Mouse (Mus musculus) urinary bladder, postnatal 4 days (tissue): ENCODE measurements around the gene Usp8.

ENCODE experiments used
- DNase-seq, 2 experiments: peaks; one replicate each; pipeline ENCODE4 v3.0.0; 2021 to 2022; ENCODE audit warnings: low spot score in 2 of 2

Usp8 gene

GRCm38 (mm10) chr2:126740314-126740713 lies 33.2 kb downstream of the Usp8 start:
- no peak for DNase-seq

DNA sequence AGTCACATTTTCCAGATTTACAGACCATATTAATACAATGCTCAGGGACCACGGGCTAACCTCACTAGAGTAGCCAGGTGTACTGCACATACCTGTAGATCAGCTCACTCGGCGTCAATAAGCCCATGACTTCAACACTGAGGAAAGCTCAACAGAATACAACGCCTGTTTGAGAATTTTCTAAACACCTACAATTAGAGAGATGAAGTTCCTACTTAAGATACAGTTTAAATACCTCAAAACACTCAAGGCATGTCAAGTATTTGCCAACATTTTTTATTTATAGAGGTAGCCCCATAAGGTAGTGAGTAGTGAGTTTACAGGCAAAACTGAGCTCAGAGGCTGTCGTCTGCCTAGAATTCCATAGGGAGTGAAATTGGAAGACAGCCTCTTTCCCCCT lies 36.3 kb downstream of the Usp8 start:
- no peak for DNase-seq

DNA sequence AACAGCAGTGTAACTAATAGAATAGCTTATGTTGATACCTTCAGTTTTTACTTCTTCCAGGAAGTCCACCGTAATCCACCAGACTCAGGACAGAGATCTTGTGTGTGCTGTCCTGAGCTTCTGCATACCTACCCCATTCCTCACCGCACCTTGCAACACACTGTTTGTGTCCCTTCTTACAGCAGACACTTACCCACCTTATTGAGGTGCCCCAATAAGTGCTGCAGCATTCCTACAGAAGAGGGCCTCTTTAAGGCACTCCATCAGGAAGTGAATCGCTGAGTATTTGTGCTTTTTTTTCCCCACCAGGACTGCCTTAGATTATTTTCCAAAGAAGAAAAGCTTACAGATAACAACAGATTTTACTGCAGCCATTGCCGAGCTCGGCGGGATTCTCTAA lies 48.5 kb downstream of the Usp8 start:
- DNase-seq = no peak

- no peak for DNase-seq
These were observed 52.2 kb downstream of the Usp8 start for GRCm38 (mm10) chr2:126759351-126759750.

DNA sequence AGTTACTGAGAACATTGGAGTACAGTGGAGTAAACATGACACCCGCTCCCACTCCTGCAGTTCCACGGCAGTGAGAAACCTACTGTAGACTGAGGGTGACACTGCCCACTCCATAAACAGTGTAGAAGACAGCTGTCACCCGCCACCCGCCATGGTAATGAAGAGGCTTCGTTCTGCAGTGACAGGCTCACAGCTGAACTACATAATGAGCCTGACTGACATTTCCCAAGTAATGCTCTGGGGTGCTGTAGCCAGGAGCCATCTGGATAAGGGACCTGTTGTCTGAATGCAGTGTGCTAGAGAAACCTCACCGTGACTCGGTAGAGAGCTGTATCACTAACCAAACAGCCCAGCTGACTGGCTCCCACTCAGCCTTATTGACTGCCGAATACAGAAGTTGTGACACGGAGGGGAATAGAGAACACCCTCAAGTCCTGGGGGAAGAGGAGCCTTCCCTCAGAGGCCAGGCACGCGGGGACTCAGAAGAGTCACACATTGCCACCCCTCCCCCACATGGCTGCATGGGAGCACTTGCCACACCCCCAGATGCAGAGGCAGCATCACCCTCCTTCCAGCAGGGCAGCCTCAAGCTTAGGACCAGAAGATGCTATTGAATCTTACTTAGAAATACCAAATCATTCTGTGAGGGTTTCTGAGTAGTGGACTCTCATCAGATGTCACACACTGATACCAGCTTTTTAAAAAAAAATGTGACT lies 58.9 kb downstream of the Usp8 start:
- DNase-seq = no peak

GRCm38 (mm10) chr2:126767599-126767998 lies 60.5 kb downstream of the Usp8 start:
- DNase-seq = no peak

- no peak for DNase-seq
These were observed 61.1 kb downstream of the Usp8 start for GRCm38 (mm10) chr2:126768194-126768593.

- no peak for DNase-seq
These were observed 62.5 kb downstream of the Usp8 start for GRCm38 (mm10) chr2:126769431-126770181.

DNA sequence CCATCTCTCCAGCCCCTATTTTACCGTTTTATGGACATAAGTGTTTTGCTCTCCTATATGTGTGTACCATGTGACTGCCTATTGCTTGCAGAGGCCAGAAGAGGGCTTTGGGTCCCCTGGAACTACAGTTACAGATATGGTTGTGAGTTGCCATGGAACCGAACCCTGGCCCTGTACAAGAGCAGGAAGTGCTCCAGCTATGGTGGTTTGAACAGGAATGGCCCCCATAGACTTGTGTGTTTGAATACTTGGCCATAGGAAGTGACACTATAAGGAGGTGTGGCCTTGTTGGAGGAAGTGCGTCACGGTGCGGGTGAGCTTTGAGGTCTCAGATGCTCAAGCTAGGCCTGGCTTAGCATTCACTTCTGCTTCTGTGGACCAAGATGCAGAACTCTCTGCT lies 65.1 kb downstream of the Usp8 start:
- DNase-seq = no peak

GRCm38 (mm10) chr2:126775951-126776350 lies 68.8 kb downstream of the Usp8 start:
- DNase-seq = no peak

DNA sequence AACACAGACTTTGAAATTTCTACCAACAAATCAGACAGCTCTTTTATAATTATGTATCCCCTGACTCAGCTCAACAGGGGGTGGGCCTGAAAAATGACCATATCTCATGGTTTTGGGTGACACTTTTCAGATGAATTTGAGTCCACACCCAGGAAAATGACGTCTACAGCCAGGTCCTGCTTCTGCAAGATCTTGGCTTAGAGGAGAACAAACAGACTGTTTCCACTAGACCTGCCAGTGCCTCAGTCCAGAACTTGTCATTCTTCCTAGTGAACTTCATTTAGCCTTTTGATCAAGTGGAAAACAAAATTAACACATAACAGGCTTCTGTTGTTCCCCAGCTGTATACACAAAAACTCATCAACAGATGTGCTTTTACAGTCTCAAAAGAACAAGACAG lies 69.3 kb downstream of the Usp8 start:
- DNase-seq = no peak

DNA sequence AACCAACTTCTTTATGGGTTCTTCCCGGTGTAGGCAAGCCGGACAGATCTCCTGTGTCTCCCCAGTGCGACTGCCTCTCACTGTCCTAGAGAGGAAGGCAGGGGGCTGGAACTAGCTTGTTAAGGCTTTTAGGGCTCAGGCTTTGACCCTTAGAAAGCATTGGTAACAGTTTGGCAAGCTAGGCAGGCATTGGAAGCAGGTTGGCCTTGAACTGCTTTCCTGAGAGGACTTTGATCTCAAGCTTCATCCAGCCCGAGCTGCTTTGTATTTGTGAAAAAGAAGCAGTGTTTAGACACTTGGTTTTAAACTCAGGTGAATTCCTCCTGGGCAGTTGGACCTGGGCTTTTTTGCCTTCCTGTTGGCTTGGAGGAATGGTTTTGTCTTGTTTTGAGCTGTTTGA lies 71.7 kb downstream of the Usp8 start:
- DNase-seq = no peak

DNA sequence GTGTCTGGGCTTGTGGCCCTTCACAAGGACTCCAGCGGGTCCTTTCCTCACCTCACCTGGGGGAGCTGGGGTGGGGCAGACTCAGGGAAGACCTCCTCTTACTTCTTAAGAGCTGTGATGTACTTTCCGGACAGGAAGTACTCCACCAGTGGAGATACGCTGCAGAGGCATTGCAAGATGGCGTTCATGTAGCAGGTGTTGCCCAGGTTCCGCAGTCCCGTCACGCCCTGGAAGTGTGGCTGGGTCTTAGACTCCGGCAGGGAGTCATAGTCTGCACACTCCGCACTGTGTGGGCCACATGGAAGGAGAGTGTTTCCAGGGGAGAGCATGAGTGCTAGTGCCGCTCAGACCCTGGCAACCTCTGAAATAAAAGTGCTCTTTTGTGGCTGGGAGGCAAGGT lies 73.2 kb downstream of the Usp8 start:
- DNase-seq = no peak

DNA sequence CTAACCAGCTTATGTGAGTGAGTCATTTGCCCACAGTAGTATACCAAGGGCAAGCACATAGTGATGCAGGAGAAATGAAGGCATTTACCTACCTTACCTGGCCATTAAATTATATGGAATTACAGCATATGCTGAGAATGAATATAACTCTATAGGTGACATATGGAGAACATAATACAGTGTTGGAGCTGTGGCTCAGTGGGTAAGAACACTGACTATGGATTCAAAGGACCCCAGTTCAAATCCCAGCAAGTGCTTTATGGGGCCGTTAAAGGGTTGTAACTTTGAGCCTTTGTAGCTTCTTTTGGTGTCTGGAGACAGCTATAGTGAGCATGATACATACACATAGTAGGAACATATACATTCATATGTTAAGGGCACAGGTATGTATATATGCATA lies 74.3 kb downstream of the Usp8 start:
- no peak for DNase-seq

DNA sequence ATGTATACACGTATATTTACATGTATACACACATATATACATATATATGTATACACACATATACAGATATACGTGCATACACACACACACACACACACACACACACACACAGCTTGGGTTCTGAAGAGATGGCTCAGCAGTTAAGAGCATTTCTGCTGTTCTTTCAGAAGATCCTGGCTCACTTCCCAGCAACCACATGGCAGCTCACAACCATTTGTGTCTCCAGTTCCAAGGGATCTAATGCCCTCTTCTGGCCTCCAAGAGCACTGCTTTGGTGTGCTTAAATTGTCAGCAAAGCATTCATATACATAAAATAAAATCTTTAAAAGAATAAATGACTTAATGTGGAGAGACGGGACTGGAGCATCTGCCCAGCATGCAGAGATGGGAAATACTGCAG lies 75.3 kb downstream of the Usp8 start:
- DNase-seq = no peak

DNA sequence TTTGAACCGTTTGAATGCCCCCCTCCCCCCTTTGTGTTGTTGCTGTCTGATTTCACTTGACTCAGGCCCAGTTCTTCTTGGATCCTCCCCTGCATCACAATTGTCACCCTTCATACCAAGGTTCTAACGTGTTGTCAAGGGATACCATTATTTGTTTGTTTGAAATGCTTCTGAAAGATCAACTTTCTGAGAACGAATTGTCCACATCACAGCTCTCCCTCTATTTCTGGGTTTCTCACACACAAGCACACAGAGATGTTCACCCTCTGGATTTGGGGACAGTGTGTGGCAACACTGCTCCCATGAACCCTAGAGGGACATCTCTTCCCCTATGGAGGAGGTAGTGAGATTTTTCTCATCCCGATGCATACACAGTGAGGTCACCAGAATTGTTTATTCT lies 76.2 kb downstream of the Usp8 start, which contains the start of gene Usp50:
Gene Usp50 (minus strand): TSS at position 101 of the 400 bp plus-strand sequence.
- no peak for DNase-seq

DNA sequence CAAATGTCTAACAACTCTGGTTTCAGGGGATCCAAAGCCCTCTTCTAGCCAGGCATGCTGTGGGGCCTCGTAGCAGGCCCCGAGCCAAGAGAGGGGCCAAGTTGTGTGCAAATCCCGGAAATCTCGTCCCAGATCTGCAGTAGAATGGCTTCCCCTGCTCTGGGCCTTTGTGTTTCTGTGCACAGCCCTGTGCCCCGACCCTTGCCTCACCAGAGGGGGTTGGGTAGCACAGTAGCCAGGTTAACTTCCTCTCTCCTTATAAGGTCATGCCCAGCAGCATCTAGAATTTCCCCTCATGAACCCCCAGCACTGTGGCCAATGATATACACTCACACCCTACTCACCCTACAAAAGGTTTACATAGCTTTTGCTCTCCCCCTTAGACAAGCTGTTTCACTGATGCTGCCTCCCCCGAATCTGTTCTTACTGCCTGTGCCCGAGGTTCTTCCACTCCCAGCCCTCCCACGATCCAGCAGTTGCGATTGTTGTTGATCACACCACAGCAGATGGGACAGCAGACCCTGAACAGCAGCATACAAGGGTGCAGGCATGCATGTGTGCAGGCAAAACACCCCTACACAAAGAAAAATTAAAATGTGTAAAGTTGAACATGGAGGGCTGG lies 80.7 kb downstream of the Usp8 start:
- DNase-seq = no peak

- DNase-seq = no peak
These were observed 85.5 kb downstream of the Usp8 start for GRCm38 (mm10) chr2:126792611-126793010.

- no peak for DNase-seq
These were observed 88.6 kb downstream of the Usp8 start for GRCm38 (mm10) chr2:126795708-126796107.

DNA sequence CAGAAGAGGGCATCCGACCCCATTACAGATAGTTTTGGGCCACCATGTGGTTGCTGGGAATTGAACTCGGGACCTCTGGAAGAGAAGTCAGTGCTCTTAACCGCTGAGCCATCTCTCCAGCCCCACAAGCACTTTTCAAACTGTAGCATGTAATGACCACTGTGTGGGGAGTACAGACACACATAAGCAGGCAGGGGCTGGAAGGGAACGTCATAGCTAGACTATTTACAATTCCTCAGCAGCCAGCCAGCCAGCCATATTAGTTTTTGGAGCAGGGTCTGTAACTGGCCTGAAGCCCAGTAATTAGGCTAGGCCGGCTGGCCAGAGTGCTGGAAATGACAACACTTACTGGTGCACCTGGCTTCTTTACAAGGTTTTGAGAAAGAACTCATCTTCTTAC lies 91.3 kb downstream of the Usp8 start:
- DNase-seq = no peak

- no peak for DNase-seq
These were observed 94.9 kb downstream of the Usp8 start for GRCm38 (mm10) chr2:126801980-126802379.
